Comparison of ENCODE assay signal across 33 mouse cellular contexts in the genomic region with DNA sequence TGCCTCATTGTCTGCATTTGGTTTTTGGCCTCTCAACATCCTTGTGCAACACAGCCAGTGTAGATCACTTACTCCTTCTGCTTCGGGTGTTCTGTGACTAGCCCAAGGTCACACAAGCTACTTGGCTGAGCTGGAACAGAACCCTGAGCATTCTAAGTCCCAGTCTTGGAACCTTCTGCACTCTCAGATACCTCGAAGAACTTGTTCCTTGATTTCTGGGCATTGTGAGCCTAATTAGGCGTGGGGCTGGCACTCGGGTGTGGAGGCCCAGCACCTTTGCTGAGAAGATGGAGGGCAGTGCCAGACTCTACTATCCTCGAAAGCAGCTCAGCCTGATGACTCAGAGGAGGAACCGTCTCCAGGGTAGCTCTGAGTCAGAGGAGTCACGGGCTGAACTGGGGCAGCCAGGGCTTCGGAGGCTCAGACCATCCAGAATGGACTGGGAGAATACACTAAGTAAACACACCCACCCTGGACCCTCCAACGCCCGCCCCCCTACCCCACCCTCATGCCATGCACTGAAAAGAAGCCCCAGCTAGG. TPM values are rescaled to one million over a fixed set of nuclear protein-coding genes. Genes with fewer than 3 reads are reported as not detected.
DNase-seq lines count a peak whose midpoint lies in the region; TF ChIP-seq lines count a peak whose summit lies in the region.
"Had no signal": no experiment of that assay in that cellular context is flagged by ENCODE, and none has a peak within 500 bp of the region (broad histone marks: within the 10 kb centered on the region; RNA-seq: fewer than 3 reads in every experiment).

No protein-coding gene starts in this region.

- H3K27me3 ChIP-seq in kidney, adult 2 months (replicated peaks; ENCODE audit: control insufficient read depth, insufficient read depth, low read length) = 0 out of 2 replicates have a peak, but pooled peaks cover 1% of the 10 kb centered on the region
- H3K27me3 ChIP-seq: limb, embryonic 15.5 days had no signal

- H3K4me3 ChIP-seq in kidney, adult 2 months (ENCODE audit: insufficient read depth, low read depth, low read length) = no peak overlapping the region
- H3K4me3 ChIP-seq: heart, adult 2 months; heart, embryonic 15.5 days; hindbrain, embryonic 13.5 days; limb, embryonic 15.5 days; megakaryocyte, embryonic 14.5 days; midbrain, embryonic 13.5 days had no signal

- DNase-seq in 3134 (ENCODE audit: extremely low read depth, insufficient read length, low spot score) (peak; percentile 42), 416B (ENCODE audit: low read depth) (peak; percentile 2)
- peak; percentile 45 for DNase-seq in adrenal gland, postnatal 10 days
- peak; percentile 82 for DNase-seq in fat pad, adult 2 months (ENCODE audit: extremely low read depth, low read depth, low spot score)
- DNase-seq in thymus, postnatal 36 days = no peak
- DNase-seq in kidney, adult 2 months = no peak
- no peak for DNase-seq in kidney, adult 9 months
- DNase-seq: cerebellum, adult 18-20 months; cerebellum, postnatal 25 days; embryo, embryonic 11 days; gastrocnemius, postnatal 25 days; heart, adult 2 months; heart, postnatal 36 days; kidney, adult 18-20 months; kidney, postnatal 10 days; left cerebral cortex, postnatal 4 days; lung, embryonic 14.5 days; right cerebral cortex, postnatal 14 days; thymus, postnatal 25 days had no signal

- H3K4me1 ChIP-seq in kidney, adult 2 months (ENCODE audit: control insufficient read depth, insufficient read depth, low read length) = no peaks in the 10 kb centered on the region

- 74% methylated on average over 10 of the region's 10 CpGs for WGBS in kidney, adult 2 months

- no peak overlapping the region for H3K27ac ChIP-seq in kidney, adult 2 months (ENCODE audit: insufficient read depth, low read depth, low read length)
- H3K27ac ChIP-seq: heart, adult 2 months; heart, embryonic 15.5 days; hindbrain, embryonic 13.5 days; limb, embryonic 15.5 days; liver, embryonic 14.5 days; midbrain, embryonic 13.5 days had no signal

- TF ChIP-seq CTCF in kidney, adult 2 months (conservative IDR thresholded peaks at IDR 0.05; ENCODE audit: insufficient read depth, insufficient read length, low read depth, low read length) = no peak

- H3K36me3 ChIP-seq in kidney, adult 2 months (ENCODE audit: control insufficient read depth, insufficient read depth, low read length) = no peaks in the 10 kb centered on the region
- H3K36me3 ChIP-seq: heart, embryonic 15.5 days; hindbrain, embryonic 13.5 days; limb, embryonic 15.5 days; midbrain, embryonic 13.5 days had no signal

- no peak for TF ChIP-seq POLR2A in kidney, adult 2 months (IDR thresholded peaks at IDR 0.05; ENCODE audit: low read depth, low read length)

RNA-seq across cellular contexts. Expression of a gene that starts 1.9 kb away (rescaled TPM):
- 1 to 10 TPM; 3.0 TPM for total RNA-seq in adrenal gland, postnatal 10 days (2021)
- polyA plus RNA-seq in kidney, adult 2 months (2012; rRNA removed) = 3.2 and 3.5 TPM in 2 replicates
- total RNA-seq: monocyte, adult 5-6 weeks; neutrophil, adult 5-6 weeks had no signal
- polyA plus RNA-seq: inflammation-experienced regulatory T-cells, adult 6 months had no signal

RNA-seq across cellular contexts. Expression of a gene that starts 4.4 kb away (rescaled TPM):
- not detected for total RNA-seq in adrenal gland, postnatal 10 days (2021)
- not detected in 2 replicates for polyA plus RNA-seq in kidney, adult 2 months (2012; rRNA removed)
- total RNA-seq: gastrocnemius, postnatal 25 days; heart, adult 2 months; heart, postnatal 36 days; layer of hippocampus, adult 18-20 months; layer of hippocampus, postnatal 14 days; left cerebral cortex, adult 8-10 months; left cerebral cortex, postnatal 4 days; monocyte, adult 5-6 weeks; neutrophil, adult 5-6 weeks had no signal
- polyA plus RNA-seq: embryonic facial prominence, embryonic 14.5 days; heart, adult 2 months; heart, embryonic 15.5 days; hindbrain, embryonic 13.5 days; inflammation-experienced regulatory T-cells, adult 6 months; limb, embryonic 15.5 days; liver, embryonic 14.5 days; lung, embryonic 14.5 days; midbrain, embryonic 13.5 days; spleen, adult 2 months had no signal

Comparison
In these comparisons a context has a peak if more than half of its experiments do, and no peak if none do; other contexts are left out.
1. DNase-seq: peak in 3134 (single experiment), 416B (single experiment), adrenal gland, postnatal 10 days (single experiment) and fat pad, adult 2 months (single experiment); none in thymus, postnatal 36 days (0 of 2), kidney, adult 2 months (single experiment) and kidney, adult 9 months (single experiment).